Mouse (Mus musculus) thymus, postnatal 10 days (tissue): ENCODE measurements around the gene Dppa5a.
"Not testable (repeated sequence)": the region's sequence is repeated elsewhere in the genome, so short reads cannot be mapped to it uniquely, and the experiment has no call there.

ENCODE experiments used
- DNase-seq, 2 experiments: peaks; one replicate each; pipeline ENCODE4 v3.0.0; 2021; ENCODE audit warnings: low spot score in 2 of 2

Gene Dppa5a

DNA sequence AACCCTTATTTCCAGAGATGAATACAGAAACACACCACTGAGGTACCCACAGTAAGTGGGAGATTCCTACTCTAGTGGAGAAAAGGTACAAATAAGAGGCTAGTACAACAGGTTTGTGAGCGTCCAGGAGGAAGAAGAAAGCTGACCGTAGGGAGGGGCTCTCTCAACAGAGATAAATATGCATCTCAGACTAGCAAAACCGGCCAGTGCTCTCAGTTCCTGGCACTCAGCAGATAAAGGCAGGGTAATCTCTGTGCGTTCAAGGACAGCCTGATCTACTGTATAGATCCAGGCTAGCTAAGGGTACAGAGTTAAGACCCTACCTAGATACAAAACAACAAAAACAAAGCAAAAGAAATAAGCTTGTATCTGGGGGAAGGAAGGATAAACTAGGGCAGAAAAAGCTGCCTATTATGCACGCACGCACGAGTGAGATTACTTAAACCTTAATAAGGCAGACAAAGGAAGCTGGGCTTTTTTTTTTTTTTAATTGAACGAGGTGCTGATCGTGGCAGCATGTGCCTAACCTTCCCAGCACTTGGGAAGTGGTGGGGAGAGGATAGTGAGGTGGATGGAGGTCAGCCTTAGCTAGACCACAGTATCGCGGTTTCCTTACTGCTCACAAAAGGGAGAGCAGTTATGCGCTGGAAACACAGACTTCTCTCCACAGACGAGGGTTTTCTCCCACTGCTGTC lies 2.0 kb downstream of the Dppa5a start:
- DNase-seq, result no peak

GRCm38 (mm10) chr9:78364701-78365100 lies 3.3 kb downstream of the Dppa5a start:
- no peak for DNase-seq

- no peak for DNase-seq
Observed at GRCm38 (mm10) chr9:78363374-78363773, 4.6 kb downstream of the Dppa5a start.

DNA sequence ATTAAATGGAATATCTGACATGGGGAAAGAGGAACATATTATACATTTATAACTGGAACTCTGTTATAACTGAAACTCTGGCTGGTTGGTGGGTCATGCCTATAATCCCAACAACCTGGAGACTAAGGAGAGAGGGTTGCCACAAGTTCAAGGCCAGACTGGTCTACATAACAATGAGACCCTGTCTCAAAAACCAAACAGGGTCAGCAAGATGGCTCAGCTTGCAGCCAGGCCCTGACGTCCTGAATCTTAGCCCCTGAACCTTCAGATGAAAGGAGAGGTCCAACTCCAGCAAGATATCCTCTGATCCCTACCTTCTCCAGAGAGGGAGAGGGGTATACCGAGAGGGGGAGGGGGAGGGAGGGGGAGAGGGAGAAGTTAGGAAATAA lies 7.5 kb downstream of the Dppa5a start:
- no peak for DNase-seq

DNA sequence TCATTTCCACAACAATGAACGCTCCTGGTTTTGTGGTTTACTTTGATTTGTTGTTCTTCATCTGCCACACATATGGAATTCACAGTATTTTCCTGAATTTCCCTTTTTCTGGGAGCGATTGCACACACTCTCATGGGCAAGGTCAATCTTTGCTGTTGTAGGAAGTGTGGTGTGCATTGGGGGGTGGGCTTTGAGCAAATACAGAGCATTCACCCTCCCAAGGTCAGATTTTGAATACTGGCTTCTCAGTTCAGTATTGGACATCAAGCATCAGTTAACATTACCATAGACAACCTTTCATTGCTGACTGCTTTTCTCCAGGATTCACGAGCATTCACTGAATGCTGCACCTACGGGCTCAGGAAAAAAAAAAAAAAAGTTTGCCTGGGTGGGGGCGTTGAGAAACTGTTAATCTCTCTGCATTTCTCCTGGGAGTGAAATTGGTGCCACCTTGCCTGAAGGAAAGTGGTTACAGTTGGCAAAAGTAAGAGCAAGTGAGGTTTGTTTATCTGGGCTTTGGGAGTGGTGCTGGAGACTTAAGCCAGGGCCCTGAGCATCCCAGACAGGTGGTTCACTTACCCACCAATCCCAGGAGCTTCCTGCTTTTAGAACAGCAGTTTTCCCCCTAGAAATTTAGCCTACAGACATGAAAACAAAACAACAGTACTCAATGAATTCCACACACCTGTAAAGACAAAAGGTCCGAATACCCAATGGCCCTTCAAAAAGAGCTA lies 8.1 kb downstream of the Dppa5a start:
- no peak for DNase-seq

DNA sequence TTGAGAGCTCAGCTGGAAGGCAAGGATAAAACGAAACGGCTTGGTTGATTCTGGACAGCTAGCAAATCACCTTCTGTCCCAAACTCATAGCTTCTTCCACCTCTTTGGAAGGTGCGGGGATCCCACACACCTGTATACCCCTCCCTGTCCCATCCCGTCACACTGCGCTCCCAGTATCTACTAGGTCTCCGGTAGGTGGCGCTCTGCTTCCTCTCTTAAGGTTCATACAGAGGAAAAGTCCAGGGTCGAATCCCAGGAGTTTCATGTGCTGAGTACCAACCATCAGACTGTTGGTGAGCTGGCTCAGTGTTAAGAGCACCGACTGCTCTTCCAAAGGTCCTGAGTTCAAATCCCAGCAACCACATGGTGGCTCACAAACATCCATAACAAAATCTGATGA lies 9.9 kb downstream of the Dppa5a start:
- DNase-seq, result peak; percentile 23 to 70

DNA sequence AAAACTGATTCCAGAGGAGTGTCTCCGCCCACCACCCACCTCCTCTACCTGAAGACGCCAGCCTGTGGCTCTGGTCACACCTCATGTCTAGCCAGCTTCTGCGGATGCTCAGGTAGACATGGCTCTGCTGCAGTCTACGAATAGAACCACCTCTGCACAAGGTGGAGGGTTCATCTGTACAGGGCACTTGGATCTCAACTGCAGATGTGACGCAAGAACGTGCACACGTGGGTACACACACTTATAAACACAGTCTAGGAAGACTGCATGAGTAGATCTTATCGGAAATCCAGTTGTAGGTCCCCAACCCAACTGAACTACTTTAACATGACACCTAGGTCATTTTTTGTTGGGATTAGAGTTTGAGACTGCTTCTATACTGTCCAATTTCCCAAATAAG lies 12.4 kb downstream of the Dppa5a start, which contains the start of gene Gsta2:
TSS of gene Gsta2 (minus strand) at position 178 of the 400 bp plus-strand sequence.
- DNase-seq, result no peak

- no peak for DNase-seq
Observed at GRCm38 (mm10) chr9:78354665-78355578, 13.1 kb downstream of the Dppa5a start.

DNA sequence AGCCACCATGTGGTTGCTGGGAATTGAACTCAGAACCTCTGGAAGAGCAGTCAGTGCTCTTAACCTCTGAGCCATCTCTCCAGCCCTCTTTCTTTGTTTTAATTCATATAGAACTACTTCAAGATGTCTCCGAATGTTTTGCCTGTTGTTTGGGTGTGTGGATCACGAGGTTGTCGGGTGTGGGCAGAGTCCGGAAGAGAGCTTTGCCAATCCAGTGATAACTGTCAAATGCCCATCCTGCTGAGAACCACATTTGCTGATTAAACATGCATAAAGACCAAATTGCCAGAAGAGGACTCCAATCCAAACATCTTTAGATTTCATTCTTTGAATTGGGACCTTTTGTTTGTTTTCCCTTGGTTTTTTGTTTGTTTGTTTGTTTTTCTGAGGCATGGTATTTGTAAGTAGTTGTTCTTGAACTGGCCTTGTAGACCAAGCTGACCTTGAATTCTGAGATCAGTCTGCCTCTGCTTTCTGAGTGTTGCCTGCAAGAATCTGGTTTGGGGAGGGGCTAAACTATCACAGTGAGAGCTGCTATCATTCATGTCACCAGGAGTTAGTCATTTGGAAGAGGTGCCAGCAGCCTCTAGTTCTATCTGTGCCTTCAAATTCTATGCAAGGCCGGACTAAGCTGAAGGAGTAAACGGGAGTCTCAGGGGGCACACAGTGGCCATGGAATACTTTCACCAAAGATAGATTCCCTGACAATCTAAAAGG lies 16.3 kb downstream of the Dppa5a start:
- DNase-seq, result no peak

GRCm38 (mm10) chr9:78350007-78350406 lies 18.0 kb downstream of the Dppa5a start:
- DNase-seq, result not testable (repeated sequence)

- DNase-seq, result not testable (repeated sequence)
Observed at GRCm38 (mm10) chr9:78349141-78349540, 18.8 kb downstream of the Dppa5a start.

DNA sequence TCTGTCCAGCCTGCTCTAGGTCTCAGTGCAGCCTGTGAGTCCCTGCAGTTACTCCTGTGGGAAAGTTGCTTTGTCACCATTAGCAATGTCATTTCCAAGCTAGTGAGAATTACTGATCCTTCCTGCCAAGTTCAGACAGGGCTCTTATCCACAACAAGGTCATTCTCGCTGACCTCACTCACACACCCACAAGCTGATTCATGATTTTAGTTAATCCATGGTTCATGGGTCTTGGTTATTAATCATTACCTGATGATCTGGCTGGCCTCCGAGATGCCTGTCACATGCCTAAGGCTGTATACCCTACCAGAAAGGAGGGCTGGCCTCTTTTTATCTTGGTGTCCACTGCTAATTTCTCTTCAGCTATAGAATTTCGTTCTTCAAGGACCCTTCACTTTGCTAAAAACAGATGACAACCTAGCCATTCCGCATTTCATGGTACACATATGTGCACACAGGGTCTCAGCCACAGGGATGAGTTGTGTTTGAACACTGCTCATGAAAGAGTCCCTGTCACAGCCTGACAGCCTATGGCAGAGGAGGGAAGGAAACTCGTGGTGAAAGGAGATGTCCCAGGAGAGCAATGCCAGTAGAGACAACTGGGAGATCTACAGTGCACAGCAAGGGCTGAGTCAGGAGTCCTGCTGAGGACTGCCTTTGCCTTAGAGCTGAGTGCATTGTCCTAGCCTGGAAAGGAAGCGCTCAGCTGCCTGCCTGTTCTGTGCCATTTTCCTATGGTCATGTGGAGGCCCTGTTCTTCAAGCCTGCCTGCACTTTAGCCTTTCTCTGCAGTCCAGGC lies 19.6 kb downstream of the Dppa5a start:
- DNase-seq, result not testable (repeated sequence)

GRCm38 (mm10) chr9:78347004-78347403 lies 21.0 kb downstream of the Dppa5a start:
- DNase-seq, result no peak

DNA sequence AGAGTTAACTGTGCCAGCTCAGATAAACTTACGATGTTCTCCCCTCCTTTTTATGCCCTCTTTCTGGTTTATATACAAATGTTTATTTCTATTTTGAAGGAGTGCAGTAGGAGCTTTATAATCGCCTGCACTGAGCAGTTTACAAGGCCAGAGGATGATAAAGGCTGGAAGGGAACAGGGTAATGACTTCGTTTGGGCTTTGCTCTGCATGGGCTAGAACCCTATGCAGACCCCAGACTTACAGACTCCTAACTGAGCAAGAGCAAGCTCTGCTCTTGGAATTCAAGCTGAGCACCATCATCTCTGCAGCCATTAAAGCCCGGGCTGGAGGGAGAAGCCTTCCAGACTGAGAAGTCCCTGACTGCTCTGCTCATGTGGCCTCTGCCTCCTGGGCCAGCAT lies 22.7 kb downstream of the Dppa5a start:
- DNase-seq, result not testable (repeated sequence)

DNA sequence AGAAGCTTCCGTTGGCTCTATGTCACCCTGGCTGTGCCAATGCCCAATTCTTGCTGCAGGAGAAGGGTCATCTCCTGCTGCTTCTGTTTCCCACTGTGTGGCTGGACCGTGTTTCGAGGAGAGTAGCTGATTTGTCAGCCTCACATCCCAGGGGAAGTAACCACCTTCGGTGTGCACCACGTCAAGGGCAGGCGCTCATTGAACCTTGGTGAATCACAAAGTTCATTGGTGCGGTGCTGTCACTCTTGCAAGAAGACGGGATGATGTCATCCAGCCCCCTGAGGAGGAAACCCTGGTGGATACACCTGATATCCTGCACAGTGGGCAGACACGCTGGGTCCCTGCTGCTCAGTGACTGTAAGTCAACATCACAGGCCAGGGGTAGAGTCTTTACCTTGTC lies 24.9 kb downstream of the Dppa5a start:
- DNase-seq, result not testable (repeated sequence)

GRCm38 (mm10) chr9:78342494-78342893 lies 25.5 kb downstream of the Dppa5a start:
- DNase-seq, result not testable (repeated sequence)

- peak in 1 of 2 experiments; percentile 55 for DNase-seq
Observed at GRCm38 (mm10) chr9:78340324-78340723, 27.7 kb downstream of the Dppa5a start.

DNA sequence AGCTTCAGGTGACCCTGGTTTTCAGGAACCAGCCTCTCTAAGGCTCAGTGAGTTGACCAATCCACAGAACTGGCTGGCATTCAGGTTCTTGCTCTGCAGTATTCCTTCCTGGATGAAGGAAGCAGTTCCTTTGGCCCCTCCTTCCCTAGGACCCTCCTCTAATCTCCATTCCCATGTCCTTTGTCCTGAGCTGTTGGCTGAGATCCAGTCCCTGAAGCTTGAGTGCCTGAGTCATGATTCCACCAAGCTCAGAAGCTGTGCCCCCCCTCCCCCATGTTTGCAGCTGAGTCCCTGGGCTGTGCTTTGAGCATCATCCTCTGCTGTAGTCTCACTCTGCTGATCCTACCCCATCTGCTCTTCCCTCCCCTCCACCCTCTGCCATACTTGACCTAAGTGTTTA lies 30.9 kb downstream of the Dppa5a start:
- DNase-seq, result not testable (repeated sequence)

DNA sequence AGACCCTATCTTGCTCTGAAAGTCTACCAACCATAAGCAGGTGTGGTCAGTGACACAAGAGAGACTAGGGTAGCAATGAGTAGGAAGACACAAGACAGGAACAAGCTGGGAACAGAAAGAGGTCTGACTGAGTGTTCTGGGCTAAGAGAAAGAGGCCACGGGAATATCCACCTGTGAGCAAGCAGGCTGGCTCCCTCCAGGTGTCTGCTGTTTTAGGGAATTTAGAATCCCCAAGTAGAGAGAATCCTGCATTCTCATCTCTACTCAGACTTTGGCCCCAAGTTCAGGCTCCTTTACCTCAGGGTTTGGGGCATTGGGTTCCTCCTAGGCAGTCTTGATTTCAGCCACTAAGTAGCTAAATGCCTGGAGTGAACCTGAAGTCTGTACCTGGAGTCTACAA lies 40.7 kb downstream of the Dppa5a start, which contains the start of gene Omt2b:
TSS of gene Omt2b (plus strand) at position 301 of the 400 bp plus-strand sequence.
- not testable (repeated sequence) for DNase-seq

GRCm38 (mm10) chr9:78319499-78319898 lies 48.5 kb downstream of the Dppa5a start:
- no peak for DNase-seq
